Mouse (Mus musculus): ENCODE results near the gene Mier2. TPM values are rescaled to one million over a fixed set of nuclear protein-coding genes. Genes with fewer than 3 reads are reported as not detected.

The Mier2 gene
- polyA plus RNA-seq (2012; rRNA removed) = 20.0 and 25.1 TPM in 2 replicates

GRCm38 (mm10) chr10:79554330-79555237, at the start of gene Mier2:
Gene Mier2 (minus strand): TSS chr10:79555199.

GRCm38 (mm10) chr10:79587061-79587751, 32.2 kb upstream of the Mier2 start, which contains the start of gene Theg:
Gene Theg (minus strand): TSS chr10:79587331.

GRCm38 (mm10) chr10:79533126-79533911, 21.7 kb downstream of the Mier2 start, which contains the start of gene Plpp2:
Gene Plpp2 (minus strand): TSS chr10:79533796.

Other genes with a start within 250 kb of the Mier2 start
- gene Vmn2r82, start 198.7 kb downstream of the Mier2 start, polyA plus RNA-seq (2012; rRNA removed) = not detected in 2 replicates
- not detected in 2 replicates for gene Vmn2r83, start 86.5 kb downstream of the Mier2 start, polyA plus RNA-seq (2012; rRNA removed)
- 15.1 and 15.9 TPM in 2 replicates for gene Plpp2, start 21.4 kb downstream of the Mier2 start, polyA plus RNA-seq (2012; rRNA removed)
- not detected in 2 replicates for gene Theg, start 32.1 kb upstream of the Mier2 start, polyA plus RNA-seq (2012; rRNA removed)
- 0.03 and 0.06 TPM in 2 replicates for gene C2cd4c, start 58.8 kb upstream of the Mier2 start, polyA plus RNA-seq (2012; rRNA removed)
- 0.26 and 0.30 TPM in 2 replicates for gene Shc2, start 82.7 kb upstream of the Mier2 start, polyA plus RNA-seq (2012; rRNA removed)
- not detected in 2 replicates for gene Odf3l2, start 90.5 kb upstream of the Mier2 start, polyA plus RNA-seq (2012; rRNA removed)
- gene Madcam1, start 109.4 kb upstream of the Mier2 start, polyA plus RNA-seq (2012; rRNA removed) = 0.08 and 0.18 TPM in 2 replicates
- 14.3 and 15.9 TPM in 2 replicates for gene Tpgs1, start 114.2 kb upstream of the Mier2 start, polyA plus RNA-seq (2012; rRNA removed)
- gene Cdc34, start 127.0 kb upstream of the Mier2 start, polyA plus RNA-seq (2012; rRNA removed) = 75.1 and 80.8 TPM in 2 replicates
- 0.06 and 0.12 TPM in 2 replicates for gene Gzmm, start 133.8 kb upstream of the Mier2 start, polyA plus RNA-seq (2012; rRNA removed)
- 793 and 830 TPM in 2 replicates for gene Bsg, start 149.3 kb upstream of the Mier2 start, polyA plus RNA-seq (2012; rRNA removed)
- gene Hcn2, start 161.4 kb upstream of the Mier2 start, polyA plus RNA-seq (2012; rRNA removed) = 0.08 and 0.09 TPM in 2 replicates
- gene Polrmt, start 191.4 kb upstream of the Mier2 start, polyA plus RNA-seq (2012; rRNA removed) = 13.3 and 17.5 TPM in 2 replicates
- not detected in 2 replicates for gene Fgf22, start 199.9 kb upstream of the Mier2 start, polyA plus RNA-seq (2012; rRNA removed)
- 36.8 and 38.6 TPM in 2 replicates for gene Rnf126, start 211.8 kb upstream of the Mier2 start, polyA plus RNA-seq (2012; rRNA removed)
- 2.6 TPM in 2 replicates for gene Fstl3, start 222.1 kb upstream of the Mier2 start, polyA plus RNA-seq (2012; rRNA removed)
- gene Prss57, start 235.8 kb upstream of the Mier2 start, polyA plus RNA-seq (2012; rRNA removed) = 3.3 and 4.4 TPM in 2 replicates
- gene Palm, start 238.4 kb upstream of the Mier2 start, polyA plus RNA-seq (2012; rRNA removed) = 4.8 and 5.8 TPM in 2 replicates